Mouse (Mus musculus) MEL (cell line): Measurements from ENCODE around the gene Slc9a4.

Experiments
- CTCF ChIP-seq, 3 experiments: IDR thresholded peaks in 2 of 3; conservative IDR thresholded peaks in 1 of 3; 2 replicates each; pipeline ENCODE4 v1.5.1; 2011 to 2012; ENCODE audit warnings: low read length in 3 of 3, low read depth in 2 of 3, mild to moderate bottlenecking in 2 of 3, improper control_type of control experiment in 1 of 3, inconsistent platforms in 1 of 3, mixed read lengths in 1 of 3, moderate library complexity in 1 of 3; ENCODE audit not compliant: control insufficient read depth in 1 of 3, insufficient read depth in 1 of 3, poor library complexity in 1 of 3, severe bottlenecking in 1 of 3
- EP300 ChIP-seq, 2 experiments: IDR thresholded peaks; 2 replicates each; pipeline ENCODE4 v1.6.1; 2011; ENCODE audit warnings: improper control_type of control experiment in 2 of 2, low read length in 2 of 2, low read depth in 1 of 2, mild to moderate bottlenecking in 1 of 2
- ETS1 ChIP-seq: IDR thresholded peaks from 2 replicates; pipeline ENCODE4 v1.6.1; 2012; ENCODE audit warnings: low read depth, mild to moderate bottlenecking, inconsistent platforms, low read length, improper control_type of control experiment, moderate library complexity
- GATA1 ChIP-seq: IDR thresholded peaks from 2 replicates; pipeline ENCODE4 v1.6.1; 2011; ENCODE audit warnings: low read depth, low read length, improper control_type of control experiment
- KAT2A ChIP-seq: conservative IDR thresholded peaks from 2 replicates; pipeline ENCODE4 v1.6.1; 2012; ENCODE audit warnings: low read depth, low read length, improper control_type of control experiment, inconsistent platforms
- MYB ChIP-seq: IDR thresholded peaks from 2 replicates; pipeline ENCODE4 v1.6.1; 2011; ENCODE audit warnings: mild to moderate bottlenecking, low read depth, low read length, improper control_type of control experiment
- NELFE ChIP-seq: IDR thresholded peaks from 2 replicates; pipeline ENCODE4 v1.6.1; 2011; ENCODE audit warnings: low read depth, low read length, improper control_type of control experiment
- POLR2A ChIP-seq, 2 experiments: IDR thresholded peaks; 2 replicates each; pipeline ENCODE4 v1.6.1; 2011 to 2012; ENCODE audit warnings: low read length in 2 of 2, mild to moderate bottlenecking in 2 of 2, control low read depth in 1 of 2, improper control_type of control experiment in 1 of 2, low read depth in 1 of 2, moderate library complexity in 1 of 2; ENCODE audit not compliant: control insufficient read depth in 1 of 2, insufficient read depth in 1 of 2, poor library complexity in 1 of 2
- SIN3A ChIP-seq: IDR thresholded peaks from 2 replicates; pipeline ENCODE4 v1.6.1; 2012; ENCODE audit warnings: low read length, improper control_type of control experiment, inconsistent platforms
- TBP ChIP-seq: IDR thresholded peaks from 2 replicates; pipeline ENCODE4 v1.8.0; 2011; ENCODE audit warnings: low read depth, low read length, improper control_type of control experiment
- ZNF384 ChIP-seq: IDR thresholded peaks from 2 replicates; pipeline ENCODE4 v1.6.1; 2012; ENCODE audit warnings: low read depth, mild to moderate bottlenecking, inconsistent platforms, low read length, improper control_type of control experiment

GRCm38 (mm10) chr1:40624954-40625353 is 45.1 kb downstream of the Slc9a4 start:
- TF ChIP-seq ETS1 (no peak), CTCF (IDR thresholded peaks at IDR 0.05 in 2 of 3, conservative IDR thresholded peaks at IDR 0.05 in 1 of 3; ENCODE audit: control insufficient read depth in 1 of 3, insufficient read depth in 1 of 3, low read depth in 2 of 3, low read length in 3 of 3, poor library complexity in 1 of 3, severe bottlenecking in 1 of 3) (no peak), POLR2A (IDR thresholded peaks at IDR 0.05; ENCODE audit: control insufficient read depth in 1 of 2, insufficient read depth in 1 of 2, low read depth in 1 of 2, low read length in 2 of 2, poor library complexity in 1 of 2) (no peak), SIN3A (no peak), TBP (no peak), KAT2A (no peak), MYB (no peak), ZNF384 (no peak), GATA1 (no peak), EP300 (IDR thresholded peaks at IDR 0.05; ENCODE audit: low read depth in 1 of 2, low read length in 2 of 2) (no peak), NELFE (no peak)
